Mouse (Mus musculus): ENCODE measurements at regions not wholly inside any gene's neighbourhood (a gene's known extent, or its start where the extent isn't known, plus 50 kb on each side); places are given as distances from the start of the nearest gene placed in this dataset.

DNA sequence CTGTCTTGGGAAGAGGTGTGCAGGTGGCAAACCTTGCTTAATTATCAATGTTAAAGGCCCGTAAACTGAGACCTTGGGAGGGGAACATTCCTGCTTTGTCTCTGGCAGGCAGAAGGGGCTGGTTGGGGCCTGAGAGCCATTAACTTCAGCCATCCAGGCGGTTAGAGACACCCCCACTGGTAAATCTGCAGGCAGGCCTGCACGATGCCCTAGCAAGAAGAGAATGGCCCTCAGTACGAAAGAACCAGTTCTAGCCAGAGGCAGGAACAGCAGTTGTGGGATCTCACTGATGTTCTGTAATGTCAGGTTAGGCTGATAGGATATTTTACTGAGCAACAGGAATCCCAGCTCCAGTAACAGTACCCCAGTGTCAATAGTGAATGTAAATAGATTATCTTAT is 70.5 kb downstream of the Apip start:
- DNase-seq (ENCODE audit: inconsistent age in 2 of 2, low spot score in 1 of 2), result no peak

DNA sequence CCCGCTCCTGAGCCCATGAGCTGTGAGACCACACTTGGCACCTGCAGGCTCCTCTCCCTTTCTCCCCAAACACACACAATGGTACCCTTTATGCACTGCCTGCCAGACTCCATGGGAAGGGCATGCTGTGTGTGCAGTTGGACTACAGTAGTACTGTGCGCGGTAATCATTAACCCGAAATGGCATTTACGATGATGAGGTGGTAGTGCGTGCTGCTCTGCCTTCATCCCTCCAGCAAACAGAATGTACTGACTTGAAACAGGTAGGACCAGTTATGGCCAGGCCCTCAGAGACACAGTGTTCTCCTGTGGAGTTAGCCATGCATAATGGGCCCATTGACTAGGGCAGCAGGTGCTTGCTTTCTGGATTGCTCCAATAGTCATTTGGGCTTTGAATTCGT is 70.9 kb downstream of the Apip start:
- no peak for DNase-seq (ENCODE audit: inconsistent age in 2 of 2, low spot score in 1 of 2)

DNA sequence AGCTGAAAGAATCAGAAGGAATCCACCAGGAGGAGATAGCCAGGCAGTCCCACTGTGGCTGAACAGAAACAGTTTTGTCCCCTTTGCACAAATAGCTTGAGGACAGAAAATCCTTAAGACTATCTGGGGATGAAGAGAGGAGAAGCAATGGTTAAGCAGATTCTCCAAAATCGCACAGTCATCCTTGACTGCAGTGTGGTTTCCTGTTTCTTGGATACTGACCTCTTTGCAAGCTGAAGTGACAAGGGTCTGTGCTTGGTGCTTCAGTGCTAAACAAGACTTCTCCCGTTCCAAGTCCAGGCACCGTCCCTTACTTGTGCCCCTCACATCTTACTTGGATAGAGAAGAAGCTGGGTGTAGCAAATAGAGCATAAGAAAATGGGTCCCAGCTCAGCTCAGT is 71.6 kb downstream of the Apip start:
- no peak for DNase-seq (ENCODE audit: inconsistent age in 2 of 2, low spot score in 1 of 2)

DNA sequence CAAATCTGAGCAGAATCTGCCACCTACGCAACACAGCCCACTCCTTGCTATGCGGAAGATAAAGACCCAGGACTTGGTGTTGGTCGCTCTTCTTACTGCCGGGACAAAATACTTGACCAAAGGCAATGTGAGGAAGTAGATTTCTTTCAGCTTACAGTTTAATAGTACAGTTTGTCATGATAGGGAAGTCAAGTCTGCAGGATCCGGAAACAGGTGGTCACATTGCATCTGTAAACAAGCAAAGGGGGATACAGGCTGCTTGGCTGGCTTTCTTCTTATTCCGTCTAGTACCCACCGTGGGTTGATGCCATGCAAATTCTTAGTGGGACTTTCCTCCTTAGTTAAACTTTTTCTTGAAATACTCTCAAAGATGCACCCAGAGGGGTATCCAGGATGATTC is 72.7 kb downstream of the Apip start:
- no peak for DNase-seq (ENCODE audit: inconsistent age in 2 of 2, low spot score in 1 of 2)

DNA sequence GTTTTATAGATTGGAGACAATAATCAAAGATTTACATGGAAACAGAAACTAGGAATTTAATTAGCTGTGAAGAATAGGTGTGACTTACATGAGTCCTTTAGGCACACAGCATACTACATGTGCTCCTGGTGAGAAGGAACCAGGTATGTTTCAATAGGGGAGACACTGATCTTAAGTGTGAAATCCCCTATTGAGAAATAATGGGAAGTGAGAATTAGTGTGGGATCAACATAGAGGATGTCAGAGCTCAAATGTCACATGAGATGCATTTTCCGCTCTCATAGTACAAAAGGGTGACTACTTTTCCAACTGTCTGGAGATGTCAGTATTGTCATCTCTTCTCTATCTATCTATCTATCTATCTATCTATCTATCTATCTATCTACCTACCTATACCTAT is 79.8 kb downstream of the Apip start:
- no peak for DNase-seq (ENCODE audit: inconsistent age in 2 of 2, low spot score in 1 of 2)

DNA sequence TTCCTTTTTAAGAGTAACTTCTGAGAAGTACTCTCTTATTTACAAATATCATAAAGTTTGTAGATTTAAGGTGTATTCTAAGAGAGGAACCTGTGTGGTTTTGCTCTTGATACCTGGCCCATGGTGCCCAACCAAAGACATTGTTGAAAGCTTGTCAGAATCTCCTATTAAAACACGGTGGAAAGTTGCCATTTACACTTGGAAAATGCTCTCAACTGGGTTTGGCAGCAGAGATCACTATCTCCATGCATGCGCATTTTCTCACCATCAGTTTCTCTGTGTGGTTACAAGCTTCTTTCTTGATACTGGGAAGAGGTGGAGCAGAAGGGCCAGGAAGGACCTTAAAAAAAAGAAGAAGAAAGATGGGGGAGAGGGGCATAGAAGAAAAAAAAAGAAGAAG is 94.3 kb downstream of the Apip start:
- no peak for DNase-seq (ENCODE audit: inconsistent age in 2 of 2, low spot score in 1 of 2)

DNA sequence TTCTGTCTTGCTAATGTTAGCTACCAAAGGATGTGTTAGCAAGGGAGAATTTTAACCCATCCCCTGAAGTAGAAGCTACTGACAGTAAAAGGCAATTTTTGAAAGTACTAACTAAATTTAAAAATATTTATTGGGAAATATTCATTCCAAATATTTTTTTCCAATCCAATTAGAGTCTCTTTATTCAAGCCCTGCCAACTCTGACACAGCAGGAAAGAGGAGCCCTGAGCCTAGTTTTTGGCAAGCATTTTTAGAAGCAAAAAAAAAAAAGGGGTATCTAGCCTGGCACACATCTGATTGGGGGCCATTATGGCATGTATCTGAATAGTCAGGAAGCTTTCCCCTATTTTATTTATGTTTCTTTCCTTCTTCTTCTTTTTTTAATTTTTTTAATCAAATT is 94.8 kb downstream of the Apip start:
- no peak for DNase-seq (ENCODE audit: inconsistent age in 2 of 2, low spot score in 1 of 2)

DNA sequence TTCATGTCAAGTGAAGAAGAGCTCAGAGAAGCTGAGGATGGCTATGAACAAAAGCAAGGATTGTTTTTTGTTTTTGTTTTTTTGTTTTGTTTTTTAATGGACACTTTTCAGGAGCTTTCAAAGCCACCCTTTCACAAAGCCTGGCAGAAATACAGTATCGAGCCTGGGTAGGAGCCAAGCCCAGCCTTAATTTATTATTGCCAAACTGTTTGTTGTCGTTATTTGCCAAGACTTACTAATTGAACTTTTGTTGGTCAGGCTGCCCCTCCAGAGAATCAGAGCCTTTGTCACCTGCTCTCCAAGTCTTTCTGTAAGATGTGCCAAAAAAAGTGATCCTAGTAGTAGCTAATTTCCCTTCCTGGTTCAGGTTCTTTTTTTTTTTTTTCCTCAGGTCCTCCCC is 103.9 kb downstream of the Apip start:
- peak in 1 of 2 experiments; percentile 51 for DNase-seq (ENCODE audit: inconsistent age in 2 of 2, low spot score in 1 of 2)

DNA sequence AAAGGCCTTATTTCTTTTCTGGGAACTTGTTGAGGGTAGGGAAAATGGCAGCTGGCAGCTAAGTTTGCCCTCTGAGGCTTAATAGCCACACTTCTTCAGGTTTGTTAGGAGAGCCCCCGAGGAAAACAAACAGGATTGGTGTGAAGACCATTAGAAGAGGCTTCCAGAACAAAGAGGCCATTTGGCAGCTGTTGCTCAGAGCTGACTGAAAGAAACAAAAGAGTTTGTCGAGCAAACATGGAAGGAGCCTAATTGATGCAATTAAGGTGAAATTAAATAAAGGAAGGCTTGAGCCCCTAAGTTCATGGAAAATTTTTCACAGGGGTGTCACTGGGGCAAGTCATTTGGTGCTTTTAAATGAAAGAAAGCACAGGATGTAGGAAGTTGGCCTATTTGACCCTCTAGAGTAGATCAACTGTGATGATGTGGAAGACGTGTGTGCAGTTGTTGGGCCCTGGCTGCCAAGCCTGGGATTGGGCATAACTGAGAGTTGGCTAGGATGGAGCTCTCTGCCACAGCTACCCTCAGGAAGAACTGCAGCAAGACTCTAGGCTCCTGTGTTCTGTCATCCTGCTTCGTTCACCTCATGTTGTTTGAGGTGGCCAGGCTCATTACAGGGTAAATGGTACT is 106.9 kb downstream of the Apip start:
- no peak for DNase-seq (ENCODE audit: inconsistent age in 2 of 2, low spot score in 1 of 2)

DNA sequence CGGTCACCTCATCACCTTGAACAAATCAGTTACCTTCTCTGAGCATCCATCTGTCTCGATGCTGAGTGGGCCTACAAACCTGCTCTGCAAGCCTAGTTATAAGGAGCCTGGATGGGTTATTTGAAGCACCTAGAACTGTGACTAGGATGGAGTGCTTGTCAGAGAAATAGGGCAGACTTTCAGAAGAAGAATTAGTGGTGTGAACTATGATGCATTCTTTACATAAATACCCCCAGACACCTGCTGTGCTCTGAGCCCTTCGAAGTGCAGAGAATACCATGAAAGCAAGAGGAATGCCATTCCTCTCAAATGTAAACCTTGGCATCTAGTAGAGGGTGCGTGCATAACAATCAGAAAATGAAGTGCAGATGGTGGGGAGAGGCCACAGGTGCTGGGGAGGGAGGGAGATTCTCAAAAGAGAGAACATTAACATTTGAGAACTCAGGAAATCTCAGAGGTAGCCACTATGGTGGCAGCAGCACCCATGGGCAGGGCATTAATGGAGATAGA is 113.3 kb downstream of the Apip start:
- no peak for DNase-seq (ENCODE audit: inconsistent age in 2 of 2, low spot score in 1 of 2)

DNA sequence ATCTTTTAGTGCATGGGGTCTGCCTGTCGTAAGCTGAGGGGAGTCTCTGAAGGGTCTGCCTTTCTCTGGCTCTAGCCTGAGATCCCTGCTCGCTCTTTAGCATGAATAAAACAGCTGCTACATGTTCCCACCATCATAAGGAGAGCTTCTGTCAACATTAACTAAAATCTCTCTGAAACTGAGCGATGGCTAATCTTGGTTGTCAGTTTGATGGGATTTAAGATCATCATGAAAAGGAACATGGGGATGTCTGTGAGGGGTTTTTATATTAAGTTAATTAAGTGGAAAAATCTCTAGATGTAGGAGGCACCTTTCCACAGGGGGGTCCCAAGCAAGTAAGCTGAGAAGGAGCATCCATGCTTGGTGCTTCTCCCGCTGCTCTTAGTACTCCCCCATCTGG is 110.5 kb downstream of the Ehf start:
- DNase-seq (ENCODE audit: inconsistent age in 2 of 2, low spot score in 1 of 2), result no peak

DNA sequence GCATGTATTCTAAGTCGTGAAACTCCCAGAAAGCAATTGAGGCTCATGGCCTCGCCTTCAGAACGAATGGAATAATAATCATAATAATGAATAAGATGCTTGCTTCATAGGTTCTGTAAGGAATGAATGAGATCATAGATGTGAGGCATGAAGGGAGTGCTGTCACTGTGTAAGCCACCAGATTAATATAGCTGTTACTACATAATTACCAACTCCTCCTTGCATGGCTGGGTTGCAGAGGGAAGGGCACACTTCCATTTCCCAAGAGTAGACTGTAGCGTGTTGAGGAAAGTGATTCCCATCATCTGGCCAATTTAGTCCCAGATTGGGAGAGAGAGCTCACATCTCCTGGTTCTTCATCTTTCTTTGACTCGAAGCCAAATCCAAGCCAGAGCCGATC is 102.8 kb downstream of the Ehf start:
- DNase-seq (ENCODE audit: inconsistent age in 2 of 2, low spot score in 1 of 2), result no peak

DNA sequence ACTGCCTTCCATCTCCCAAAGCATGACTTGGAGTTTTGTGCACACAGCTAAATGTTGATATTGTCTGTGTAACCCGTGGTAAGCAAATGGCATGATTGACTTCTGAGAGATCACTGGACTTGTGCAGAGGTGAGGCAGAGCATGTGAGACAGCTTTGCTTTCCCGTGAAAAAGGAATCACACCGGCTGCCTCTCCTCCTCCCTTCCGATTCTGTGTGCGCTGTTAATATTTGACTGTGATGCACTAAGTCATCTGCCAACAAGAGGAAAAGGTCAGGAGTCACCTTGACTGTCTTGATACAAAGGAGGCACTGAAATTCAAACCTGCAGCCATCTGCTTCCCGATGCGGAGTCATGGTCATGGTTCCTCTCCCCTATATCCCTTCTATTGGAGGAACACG is 98.0 kb downstream of the Ehf start:
- no peak for DNase-seq (ENCODE audit: inconsistent age in 2 of 2, low spot score in 1 of 2)

DNA sequence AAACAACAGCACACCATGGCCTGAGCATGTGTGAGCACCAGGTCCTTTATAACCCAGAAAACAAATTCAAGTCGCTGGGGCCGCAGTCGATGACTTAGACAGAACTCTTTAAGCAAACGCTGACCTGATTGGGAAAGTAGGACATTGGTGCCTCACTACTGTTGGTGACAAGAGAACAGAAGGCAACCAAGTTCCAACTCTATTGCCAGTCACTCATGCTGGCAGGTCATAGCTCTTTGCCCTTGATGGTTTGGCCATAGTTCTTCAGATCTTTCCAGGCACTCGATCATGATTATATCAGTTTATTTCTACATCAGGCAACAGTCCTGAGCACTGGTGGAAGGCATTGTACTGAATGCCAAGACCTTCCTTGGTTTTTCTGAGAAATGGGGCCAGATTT is 94.7 kb downstream of the Ehf start:
- peak in 1 of 2 experiments; percentile 67 for DNase-seq (ENCODE audit: inconsistent age in 2 of 2, low spot score in 1 of 2)

DNA sequence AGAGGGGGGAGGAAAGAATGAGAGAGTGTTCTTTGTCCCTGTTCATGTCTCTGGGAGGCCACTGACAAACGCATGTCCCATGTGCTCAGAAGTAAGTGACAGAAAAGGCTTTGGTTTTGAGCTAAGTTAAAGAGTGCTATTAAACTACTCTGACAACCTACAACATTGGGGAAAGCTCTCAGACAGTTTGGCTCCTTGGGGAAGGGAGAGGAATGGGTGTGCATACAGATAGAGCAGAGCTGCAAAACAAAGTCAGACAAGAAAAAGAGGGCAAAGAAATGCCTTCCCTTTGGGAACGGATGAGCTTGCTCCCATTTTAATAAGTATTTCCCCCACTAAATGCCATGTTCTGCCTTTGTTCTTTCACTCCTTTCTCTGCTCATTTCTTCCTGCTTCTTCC is 94.0 kb downstream of the Ehf start:
- DNase-seq (ENCODE audit: inconsistent age in 2 of 2, low spot score in 1 of 2), result no peak

DNA sequence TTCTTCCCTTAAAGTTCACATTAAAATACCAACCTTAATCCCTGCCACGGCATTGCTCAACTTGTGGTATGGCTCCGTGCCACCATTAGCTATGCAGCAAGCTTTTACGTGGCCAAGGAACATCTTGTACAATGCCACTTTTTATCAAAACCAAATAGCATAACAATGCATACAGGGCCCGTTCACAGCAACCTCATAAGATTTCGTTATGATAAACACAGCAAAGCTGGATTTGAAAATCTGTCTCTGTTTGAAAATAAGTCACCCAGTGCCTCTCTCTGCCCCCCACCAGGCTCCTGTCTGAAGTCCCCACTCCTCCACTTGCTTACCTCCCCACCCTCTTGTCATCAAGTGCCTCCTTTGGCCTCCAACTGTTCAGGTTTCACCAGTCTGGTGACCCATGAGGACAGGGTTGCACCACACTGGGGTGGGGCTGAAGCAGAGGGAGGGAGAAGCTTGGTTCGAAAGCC is 93.5 kb downstream of the Ehf start:
- peak; percentile 18 to 64 for DNase-seq (ENCODE audit: inconsistent age in 2 of 2, low spot score in 1 of 2)

DNA sequence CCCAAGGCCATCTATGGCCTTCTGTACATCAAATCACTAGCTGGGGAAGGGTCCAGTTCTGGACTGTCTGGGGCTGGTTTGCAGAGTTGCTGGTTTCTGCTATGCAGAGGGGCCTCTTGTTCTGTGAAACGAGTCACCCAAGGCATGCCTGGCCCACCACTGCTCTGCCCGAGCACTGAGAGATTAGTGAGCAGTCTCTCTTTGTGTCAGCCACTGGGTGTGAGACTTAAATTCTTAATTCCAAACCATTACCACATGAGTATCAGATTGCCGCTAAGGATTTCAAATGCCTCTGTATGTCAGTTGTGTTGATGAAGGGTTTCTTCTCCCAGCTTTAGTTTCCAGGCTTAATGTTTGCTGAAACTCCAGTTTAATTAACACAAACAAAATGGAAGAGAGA is 91.9 kb downstream of the Ehf start:
- DNase-seq (ENCODE audit: inconsistent age in 2 of 2, low spot score in 1 of 2), result no peak
